Mouse (Mus musculus) cortical plate, adult 2 months (tissue): ENCODE data around the gene Tectb.

Experiments
- CTCF ChIP-seq: fragments of 200-500 bp; IDR thresholded peaks from 2 replicates; pipeline ENCODE4 v1.5.1; 2011; ENCODE audit warnings: mild to moderate bottlenecking, control low read depth, low read length; ENCODE audit not compliant: insufficient read depth; ENCODE audit errors: extremely low read depth
- POLR2A ChIP-seq: fragments of 200-500 bp; IDR thresholded peaks from 2 replicates; pipeline ENCODE4 v1.6.1; 2011; ENCODE audit warnings: mild to moderate bottlenecking, low read length, control low read depth; ENCODE audit not compliant: insufficient read depth; ENCODE audit errors: extremely low read depth

DNA sequence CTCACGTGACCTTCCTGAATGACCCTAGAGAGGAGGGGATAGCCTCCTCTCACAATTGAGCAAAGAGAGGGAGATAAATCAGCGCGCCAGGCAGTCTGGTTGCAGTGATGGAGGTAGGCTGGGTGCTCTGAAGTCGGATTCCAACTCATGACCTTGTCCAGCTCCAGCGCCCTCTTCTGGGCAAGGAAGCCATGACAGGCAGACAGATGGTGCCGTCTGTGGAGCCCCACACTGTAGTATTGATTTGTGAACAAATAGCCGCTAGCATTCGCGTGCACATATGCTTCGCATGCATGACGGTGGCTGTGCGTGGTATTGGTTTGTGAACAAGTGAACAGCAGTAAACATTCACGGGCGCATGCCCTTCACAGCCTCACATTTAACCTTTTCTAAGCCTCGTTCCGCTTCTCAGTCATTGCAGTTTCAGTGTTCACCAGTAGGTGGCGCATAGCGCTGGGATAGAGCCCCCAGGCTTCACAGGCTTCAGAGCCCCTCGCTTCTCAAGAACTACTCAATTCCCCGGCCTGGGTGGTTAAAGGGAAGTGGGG lies 37.7 kb downstream of the Tectb start:
- TF ChIP-seq CTCF (peak; percentile 72), POLR2A (0 out of 2 replicates have a peak, but pooled peaks have one; percentile 30)
